Mouse (Mus musculus) E14TG2a.4 (cell line): ENCODE data around the gene Bbs9.

Experiments used
- CTCF ChIP-seq: conservative IDR thresholded peaks from 2 replicates; pipeline ENCODE4 v1.5.1; 2014; ENCODE audit warnings: low read length
- NANOG ChIP-seq: IDR thresholded peaks from 2 replicates; pipeline ENCODE4 v1.6.1; 2014; ENCODE audit warnings: borderline replicate concordance, low read length, mixed read lengths
- POU5F1 ChIP-seq: IDR thresholded peaks from 2 replicates; pipeline ENCODE4 v1.6.1; 2014; ENCODE audit warnings: low read length, borderline replicate concordance

DNA sequence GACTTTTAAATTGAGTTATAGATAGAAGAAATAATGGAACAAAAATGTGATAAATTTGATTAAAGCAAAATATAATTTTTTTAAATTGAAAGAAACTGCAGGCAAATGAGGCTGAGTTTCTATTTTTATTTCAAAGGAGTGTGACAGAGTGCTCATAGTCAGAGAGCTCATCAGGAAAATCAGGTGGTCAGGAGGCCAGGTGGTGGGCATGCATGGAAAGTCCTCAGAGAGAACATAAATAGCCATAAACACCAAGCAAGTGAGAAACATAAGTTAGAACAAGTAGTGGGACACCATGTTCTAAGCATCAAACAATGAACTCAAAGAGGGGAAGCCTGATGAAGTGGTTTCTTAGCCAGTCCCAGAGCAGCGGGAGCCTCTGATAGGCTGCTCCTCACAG lies 266.5 kb downstream of the Bbs9 start:
- TF ChIP-seq CTCF, result no peak
- no peak for TF ChIP-seq NANOG
- TF ChIP-seq POU5F1, result no peak
